ENCODE assay signal across 11 mouse cellular contexts in the genomic region with DNA sequence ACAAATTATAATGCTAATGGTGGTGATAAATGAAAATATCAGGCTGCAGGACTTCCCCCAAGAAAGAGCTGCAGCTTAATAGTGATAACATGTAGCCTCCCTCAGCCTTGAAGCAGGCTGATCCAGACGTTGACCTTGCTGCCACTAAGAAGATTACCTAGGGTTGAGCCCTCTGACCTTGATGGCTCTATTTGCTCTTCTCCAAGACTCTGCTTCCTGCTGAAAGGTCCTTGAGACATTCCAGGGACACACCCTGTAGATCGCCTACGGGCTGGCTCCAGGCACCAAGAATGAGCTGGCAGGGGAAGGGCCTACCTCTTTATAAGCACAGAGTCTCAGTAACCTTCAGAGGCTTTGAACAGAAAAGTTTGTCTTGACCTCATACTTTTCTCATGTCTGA. TPM values are rescaled to one million over a fixed set of nuclear protein-coding genes. Genes with fewer than 3 reads are reported as not detected.
"Had no signal": no experiment of that assay in that cellular context is flagged by ENCODE, and none has a peak within 500 bp of the region (broad histone marks: within the 10 kb centered on the region; RNA-seq: fewer than 3 reads in every experiment).

No protein-coding gene starts in this region.

RNA-seq across cellular contexts. Expression of a gene that starts 5.8 kb away (rescaled TPM):
- total RNA-seq: left cerebral cortex, postnatal 10 days; left cerebral cortex, postnatal 14 days; left cerebral cortex, postnatal 25 days; left cerebral cortex, postnatal 36 days; left cerebral cortex, postnatal 4 days; liver, adult 2 months; megakaryocyte progenitor cell, adult 5-6 weeks; megakaryocyte, adult 5-6 weeks; megakaryocyte-erythroid progenitor cell, adult 5-6 weeks; midbrain, postnatal 0 days; monocyte, adult 5-6 weeks had no signal

RNA-seq across cellular contexts. Expression of a gene that starts 48.1 kb away (rescaled TPM):
- total RNA-seq: left cerebral cortex, postnatal 10 days; left cerebral cortex, postnatal 14 days; left cerebral cortex, postnatal 25 days; left cerebral cortex, postnatal 36 days; left cerebral cortex, postnatal 4 days; liver, adult 2 months; megakaryocyte progenitor cell, adult 5-6 weeks; megakaryocyte, adult 5-6 weeks; megakaryocyte-erythroid progenitor cell, adult 5-6 weeks; midbrain, postnatal 0 days; monocyte, adult 5-6 weeks had no signal

RNA-seq across cellular contexts. Expression of a gene that starts 56.4 kb away (rescaled TPM):
- total RNA-seq: left cerebral cortex, postnatal 10 days; left cerebral cortex, postnatal 14 days; left cerebral cortex, postnatal 25 days; left cerebral cortex, postnatal 36 days; left cerebral cortex, postnatal 4 days; liver, adult 2 months; megakaryocyte progenitor cell, adult 5-6 weeks; megakaryocyte, adult 5-6 weeks; megakaryocyte-erythroid progenitor cell, adult 5-6 weeks; midbrain, postnatal 0 days; monocyte, adult 5-6 weeks had no signal
